Mouse (Mus musculus) heart, embryonic 10.5 days (tissue): ENCODE data around the gene Pappa2. TPM values are rescaled to one million over a fixed set of nuclear protein-coding genes. Genes with fewer than 3 reads are reported as not detected.

ENCODE experiments used
- DNase-seq: peaks from one replicate; pipeline ENCODE4 v3.0.0-alpha.2; 2017; ENCODE audit warnings: low spot score
- H3K27ac ChIP-seq: fragments of 300-500 bp; sonication (generic); 2 replicates; pipeline ENCODE4 v1.5.1; 2016; ENCODE audit warnings: mild to moderate bottlenecking
- H3K27me3 ChIP-seq: fragments of 300-500 bp; sonication (generic); 2 replicates; pipeline ENCODE4 v1.6.1; 2016; ENCODE audit warnings: mild to moderate bottlenecking; ENCODE audit not compliant: poor library complexity, insufficient read depth, severe bottlenecking
- H3K36me3 ChIP-seq: fragments of 300-500 bp; sonication (generic); 2 replicates; pipeline ENCODE4 v1.6.1; 2016; ENCODE audit warnings: mild to moderate bottlenecking, moderate library complexity
- H3K4me1 ChIP-seq: fragments of 300-500 bp; sonication (generic); 2 replicates; pipeline ENCODE4 v1.6.1; 2016; ENCODE audit warnings: mild to moderate bottlenecking
- H3K4me3 ChIP-seq: fragments of 300-500 bp; sonication (generic); 2 replicates; pipeline ENCODE4 v1.5.1; 2016; ENCODE audit warnings: mild to moderate bottlenecking, moderate library complexity
- H3K9me3 ChIP-seq: fragments of 300-500 bp; sonication (generic); 2 replicates; pipeline ENCODE4 v1.6.1; 2016; ENCODE audit warnings: mild to moderate bottlenecking, moderate library complexity
- WGBS: fragments of 180-500 bp; shearing (Covaris S2); methylation state at CpG from one replicate; pipeline ENCODE4 v1.1.7; 2016; 5-methylcytosine and 5-hydroxymethylcytosine counted together
- polyA plus RNA-seq: library from polyadenylated mRNA; unstranded; fragments of >200 nt; fragmentation: Nextera tagmentation; extraction: Ambion mirVana; gene quantifications from 2 replicates; pipeline ENCODE4 v1.2.1, GENCODE M21; 2016

Gene Pappa2
- polyA plus RNA-seq, 1 experiment from 2014 or later, result not detected

DNA sequence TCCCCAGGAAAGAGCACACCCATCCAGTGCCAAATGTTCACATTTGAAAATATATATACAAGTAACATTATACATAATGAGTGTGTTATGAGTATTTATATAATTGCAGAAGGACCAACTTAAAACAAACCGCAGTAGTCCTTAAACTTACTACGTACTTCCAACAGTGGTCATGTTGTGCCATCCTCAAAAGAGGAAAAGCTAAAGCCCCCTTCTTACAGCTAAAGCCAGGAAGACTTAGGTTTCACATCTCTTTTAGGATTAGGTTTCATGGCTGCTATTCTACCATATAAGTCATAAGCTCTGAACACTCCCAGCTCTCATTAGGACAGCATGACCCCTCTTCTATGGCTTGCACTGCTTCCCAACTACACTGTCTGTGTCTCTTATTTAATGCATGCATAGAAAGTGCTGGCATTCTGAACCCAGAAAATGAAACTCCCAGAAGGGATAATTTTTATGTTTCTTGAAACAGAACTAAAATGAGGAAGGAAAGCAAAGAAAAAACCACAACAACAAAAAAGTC, 105.7 kb downstream of the Pappa2 start:
- no peaks in the 10 kb centered on the region for H3K36me3 ChIP-seq
- no peaks in the 10 kb centered on the region for H3K27me3 ChIP-seq
- H3K9me3 ChIP-seq, result no peaks in the 10 kb centered on the region
- no peak overlapping the region for H3K4me3 ChIP-seq
- no peaks in the 10 kb centered on the region for H3K4me1 ChIP-seq
- no peak for DNase-seq
- 92% methylated on average over 2 of the region's 2 CpGs for WGBS
- H3K27ac ChIP-seq, result no peak overlapping the region

DNA sequence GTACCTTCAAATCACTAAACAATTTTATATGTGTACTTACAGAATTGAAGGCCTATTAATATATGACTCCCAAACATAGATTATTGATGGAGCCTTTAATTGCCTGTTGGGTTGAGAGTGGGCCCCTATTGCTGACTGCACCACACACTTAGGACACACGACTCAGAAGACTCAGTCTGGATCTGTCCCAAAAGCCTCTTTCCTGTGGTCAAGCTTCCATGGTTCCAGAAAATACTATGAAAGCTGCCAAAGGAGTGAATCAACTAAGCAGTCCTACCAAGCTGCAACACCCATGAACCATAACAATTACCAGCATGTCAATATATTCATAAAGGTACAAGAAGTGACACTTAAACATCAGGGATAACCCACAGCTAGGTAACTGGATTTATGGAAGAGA, 106.7 kb downstream of the Pappa2 start:
- Histone ChIP-seq H3K36me3 (no peaks in the 10 kb centered on the region), H3K4me1 (no peaks in the 10 kb centered on the region), H3K9me3 (no peaks in the 10 kb centered on the region), H3K27ac (no peak overlapping the region), H3K4me3 (no peak overlapping the region), H3K27me3 (no peaks in the 10 kb centered on the region)
- no peak for DNase-seq
- WGBS, result 77% methylated on average over 1 of the region's 1 CpGs

GRCm38 (mm10) chr1:158871401-158871800, 108.9 kb downstream of the Pappa2 start:
- no peak for DNase-seq
- no peaks in the 10 kb centered on the region for H3K9me3 ChIP-seq
- no peak overlapping the region for H3K4me3 ChIP-seq
- H3K27me3 ChIP-seq, result no peaks in the 10 kb centered on the region
- H3K4me1 ChIP-seq, result no peaks in the 10 kb centered on the region
- no peaks in the 10 kb centered on the region for H3K36me3 ChIP-seq
- 83% methylated on average over 2 of the region's 2 CpGs for WGBS
- no peak overlapping the region for H3K27ac ChIP-seq

DNA sequence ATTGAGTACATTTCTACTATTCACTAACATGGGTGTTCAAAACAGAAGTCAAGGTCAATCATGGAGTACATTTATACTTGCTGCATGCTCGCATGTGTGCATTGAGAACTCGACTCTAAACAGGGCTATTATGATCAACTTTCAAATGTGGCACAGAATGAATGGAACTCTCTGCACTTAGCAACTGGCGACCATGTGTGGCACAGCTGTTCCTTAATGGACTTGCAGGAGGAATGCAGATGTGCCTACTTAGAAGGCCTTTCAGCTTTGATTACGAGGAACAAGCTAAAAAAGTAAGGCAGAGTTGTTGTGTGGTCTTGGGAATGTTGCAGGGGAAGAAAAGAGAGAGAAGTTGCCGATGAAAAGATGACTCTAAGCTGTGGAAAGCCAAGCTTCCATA, 120.1 kb downstream of the Pappa2 start:
- H3K4me1 ChIP-seq, result no peaks in the 10 kb centered on the region
- H3K27me3 ChIP-seq, result no peaks in the 10 kb centered on the region
- no peak for DNase-seq
- H3K36me3 ChIP-seq, result no peaks in the 10 kb centered on the region
- no peak overlapping the region for H3K4me3 ChIP-seq
- H3K9me3 ChIP-seq, result no peaks in the 10 kb centered on the region
- H3K27ac ChIP-seq, result no peak overlapping the region
- WGBS, result 76% methylated on average over 5 of the region's 5 CpGs

DNA sequence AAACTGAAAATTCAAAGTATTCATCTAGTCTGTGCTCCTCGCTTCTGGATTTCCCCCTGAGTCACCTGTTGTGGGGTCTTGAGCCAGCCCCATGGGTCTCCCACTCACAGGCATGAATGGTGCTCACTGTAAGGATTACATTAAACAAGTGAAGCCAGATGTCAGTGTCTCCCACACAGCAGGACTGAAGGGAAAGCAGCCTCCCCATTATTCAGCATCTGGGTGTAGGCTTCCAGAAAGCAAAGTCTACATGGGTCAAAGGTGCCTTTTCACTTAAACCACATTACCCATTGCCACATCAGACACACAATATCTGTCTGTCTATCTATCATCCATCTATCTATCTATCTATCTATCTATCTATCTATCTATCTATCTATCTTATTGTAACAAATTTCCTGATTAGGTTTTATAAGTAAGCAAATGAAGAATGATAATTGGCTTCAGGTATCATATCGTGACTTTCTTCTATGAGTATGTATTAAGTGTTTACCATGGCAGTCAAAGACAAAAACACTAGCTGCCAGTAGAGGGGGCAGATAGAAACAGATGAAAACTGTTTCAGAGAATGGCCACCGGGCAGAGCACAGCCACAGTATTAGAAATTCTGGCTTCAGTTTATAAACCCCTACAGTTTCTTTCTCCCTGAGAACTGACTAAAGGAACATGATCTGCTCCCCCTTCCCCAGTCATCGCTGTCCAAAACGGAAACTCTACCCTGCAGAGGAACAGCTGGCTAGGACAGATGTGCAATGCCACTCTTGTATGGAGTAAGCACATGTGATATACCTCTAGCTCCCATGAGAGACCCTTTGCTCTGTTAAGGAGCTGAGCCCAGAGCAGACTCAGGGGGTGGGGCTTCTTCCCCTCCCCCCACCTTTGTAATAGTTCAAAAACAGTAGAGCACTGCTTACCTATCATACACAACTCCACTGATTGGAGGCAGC, 126.1 kb downstream of the Pappa2 start:
- no peak for DNase-seq

DNA sequence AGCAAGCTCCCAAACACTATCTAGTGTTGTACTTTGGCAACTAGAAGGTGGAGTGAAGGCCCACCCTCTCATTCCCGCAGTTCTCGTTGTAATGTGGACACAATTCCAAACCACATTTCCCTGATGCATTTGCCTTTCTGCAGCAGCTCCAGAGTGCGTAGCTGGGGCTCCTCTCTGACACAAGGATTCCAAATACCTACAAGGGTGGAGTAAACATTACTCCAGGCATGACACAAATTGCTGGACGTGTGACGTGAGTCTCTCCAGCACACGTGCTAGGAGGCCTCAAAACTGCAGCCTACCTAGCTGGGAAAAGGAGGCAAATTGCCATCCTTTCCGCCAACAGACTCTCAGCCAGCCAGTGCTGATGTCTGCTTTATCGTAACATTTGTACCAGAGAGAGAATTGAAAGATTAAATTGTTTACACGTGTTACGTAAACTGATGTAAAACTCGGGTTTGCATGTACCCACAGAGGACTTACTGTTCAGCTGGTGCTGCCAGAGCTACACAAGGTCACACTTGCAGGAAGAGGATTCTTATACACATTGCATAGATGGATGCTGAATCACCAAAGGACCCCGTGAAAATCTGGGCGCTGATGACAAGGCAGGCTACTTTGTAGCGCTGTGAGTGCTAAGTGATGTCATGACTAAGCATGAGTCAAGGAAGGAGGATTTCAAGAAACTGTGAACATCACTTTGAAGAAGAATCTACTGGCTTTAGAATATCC, 127.3 kb downstream of the Pappa2 start:
- Histone ChIP-seq H3K27me3 (no peaks in the 10 kb centered on the region), H3K4me3 (no peak overlapping the region), H3K9me3 (no peaks in the 10 kb centered on the region), H3K27ac (no peak overlapping the region), H3K4me1 (no peaks in the 10 kb centered on the region), H3K36me3 (no peaks in the 10 kb centered on the region)
- no peak for DNase-seq
- 77% methylated on average over 14 of the region's 14 CpGs for WGBS

More for the DNA sequence above, 126.1 kb downstream of the Pappa2 start:
- WGBS, result 60% methylated on average over 5 of the region's 5 CpGs
- Histone ChIP-seq H3K27me3 (no peaks in the 10 kb centered on the region), H3K27ac (no peak overlapping the region), H3K4me1 (no peaks in the 10 kb centered on the region), H3K4me3 (no peak overlapping the region), H3K9me3 (no peaks in the 10 kb centered on the region), H3K36me3 (no peaks in the 10 kb centered on the region)

DNA sequence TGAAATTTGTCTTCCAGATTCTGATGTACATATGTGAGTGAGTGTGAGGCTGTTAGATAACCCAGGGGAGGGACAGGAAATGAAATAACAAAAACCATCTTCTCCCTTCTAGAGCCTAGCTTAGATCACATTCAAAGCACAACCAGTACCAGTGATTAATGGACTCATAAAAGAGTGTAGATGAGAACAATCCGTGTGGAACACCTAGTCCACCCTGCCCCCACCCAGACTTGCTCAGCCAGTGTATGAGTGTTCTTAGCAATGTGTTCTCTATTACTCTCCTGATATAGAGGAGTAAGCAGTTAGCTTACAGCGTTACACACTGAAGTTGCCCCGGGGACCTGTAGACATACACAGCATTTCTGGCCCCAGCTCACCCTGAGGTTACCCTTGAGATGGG, 129.8 kb downstream of the Pappa2 start:
- H3K36me3 ChIP-seq, result no peaks in the 10 kb centered on the region
- no peaks in the 10 kb centered on the region for H3K4me1 ChIP-seq
- H3K9me3 ChIP-seq, result no peaks in the 10 kb centered on the region
- WGBS, result 73% methylated on average over 3 of the region's 3 CpGs
- H3K4me3 ChIP-seq, result no peak overlapping the region
- H3K27ac ChIP-seq, result no peak overlapping the region
- no peak for DNase-seq
- no peaks in the 10 kb centered on the region for H3K27me3 ChIP-seq

- Histone ChIP-seq H3K9me3 (no peaks in the 10 kb centered on the region), H3K27me3 (no peaks in the 10 kb centered on the region), H3K36me3 (no peaks in the 10 kb centered on the region), H3K4me3 (no peak overlapping the region), H3K27ac (no peak overlapping the region), H3K4me1 (no peaks in the 10 kb centered on the region)
- DNase-seq, result no peak
- 63% methylated on average over 10 of the region's 10 CpGs for WGBS
Observed at GRCm38 (mm10) chr1:158844604-158845003, 135.7 kb downstream of the Pappa2 start.

GRCm38 (mm10) chr1:158837151-158837550, 143.1 kb downstream of the Pappa2 start:
- Histone ChIP-seq H3K4me3 (no peak overlapping the region), H3K27me3 (no peaks in the 10 kb centered on the region), H3K9me3 (no peaks in the 10 kb centered on the region), H3K4me1 (no peaks in the 10 kb centered on the region), H3K27ac (no peak overlapping the region), H3K36me3 (no peaks in the 10 kb centered on the region)
- no peak for DNase-seq
- WGBS, result 80% methylated on average over 4 of the region's 4 CpGs

DNA sequence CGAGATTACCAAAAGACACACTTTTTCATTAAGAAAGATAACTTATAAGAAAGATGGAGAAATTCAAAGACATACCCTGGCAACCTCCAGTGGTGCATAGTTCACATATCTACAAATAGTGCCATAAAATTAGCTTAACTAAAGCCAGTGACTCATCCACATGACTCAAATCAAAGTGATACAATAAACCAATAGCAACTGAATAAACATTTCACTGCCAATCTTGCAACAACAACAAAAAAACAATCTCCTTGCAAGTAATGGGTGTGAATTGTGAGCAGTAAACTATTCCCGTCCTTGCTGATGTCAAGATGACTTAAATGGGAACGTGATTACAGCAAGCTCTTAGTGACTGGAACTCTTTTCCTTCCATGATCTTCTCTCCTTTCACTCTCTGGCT, 150.1 kb downstream of the Pappa2 start:
- H3K36me3 ChIP-seq, result no peaks in the 10 kb centered on the region

GRCm38 (mm10) chr1:158827931-158828330, 152.4 kb downstream of the Pappa2 start:
- Histone ChIP-seq H3K27me3 (no peaks in the 10 kb centered on the region), H3K36me3 (no peaks in the 10 kb centered on the region)
- no peak for DNase-seq

More for the DNA sequence above, 150.1 kb downstream of the Pappa2 start:
- Histone ChIP-seq H3K4me1 (no peaks in the 10 kb centered on the region), H3K27me3 (no peaks in the 10 kb centered on the region), H3K4me3 (no peak overlapping the region), H3K9me3 (no peaks in the 10 kb centered on the region), H3K27ac (no peak overlapping the region)
- WGBS, result 68% methylated on average over 3 of the region's 3 CpGs
- DNase-seq, result no peak

DNA sequence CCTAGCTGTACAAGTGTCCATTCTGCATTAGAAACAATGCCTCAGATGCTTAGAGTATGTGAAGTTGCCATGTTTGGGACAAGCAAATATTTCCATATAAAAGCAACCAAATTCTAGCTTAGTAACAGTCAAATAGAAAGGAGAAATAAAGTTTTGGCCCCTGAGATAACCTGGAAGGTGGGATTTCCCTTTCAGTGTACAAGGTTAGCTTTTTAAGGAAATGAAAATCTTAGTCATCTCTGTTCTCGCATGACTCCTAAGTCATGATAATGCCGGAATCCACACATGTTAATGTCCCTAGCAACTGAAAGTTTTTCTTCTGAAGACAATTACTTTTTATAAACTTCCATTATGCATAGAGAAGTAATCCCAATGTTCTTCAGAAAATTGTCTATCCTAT, 160.6 kb downstream of the Pappa2 start:
- Histone ChIP-seq H3K27ac (no peak overlapping the region), H3K9me3 (no peaks in the 10 kb centered on the region), H3K4me3 (no peak overlapping the region), H3K36me3 (no peaks in the 10 kb centered on the region), H3K4me1 (no peaks in the 10 kb centered on the region), H3K27me3 (no peaks in the 10 kb centered on the region)
- DNase-seq, result no peak
- 89% methylated on average over 2 of the region's 2 CpGs for WGBS

More at GRCm38 (mm10) chr1:158827931-158828330, 152.4 kb downstream of the Pappa2 start:
- no peaks in the 10 kb centered on the region for H3K4me1 ChIP-seq
- H3K4me3 ChIP-seq, result no peak overlapping the region
- no peaks in the 10 kb centered on the region for H3K9me3 ChIP-seq
- no peak overlapping the region for H3K27ac ChIP-seq

DNA sequence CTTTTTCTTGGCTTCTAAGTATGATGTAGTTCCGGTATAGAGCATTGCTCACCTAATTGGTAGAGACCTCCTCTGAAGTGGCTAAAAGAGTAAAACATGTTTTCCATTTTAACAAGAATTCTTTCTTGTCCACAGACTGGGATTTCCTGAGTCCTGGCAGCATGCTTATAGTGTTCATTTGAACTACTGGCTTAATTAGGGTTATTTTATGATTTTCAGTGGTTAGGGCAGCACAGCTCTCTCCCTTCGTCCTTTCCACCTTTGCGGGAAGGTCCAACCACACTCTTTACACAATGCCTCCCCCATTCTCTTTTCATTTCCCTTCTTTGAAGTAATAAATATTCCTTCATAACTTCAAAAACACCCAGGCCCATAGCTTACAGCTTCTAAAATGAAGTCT, 163.8 kb downstream of the Pappa2 start:
- WGBS, result 88% methylated on average over 3 of the region's 3 CpGs
- H3K4me1 ChIP-seq, result no peaks in the 10 kb centered on the region

More for the DNA sequence above, 163.8 kb downstream of the Pappa2 start:
- Histone ChIP-seq H3K36me3 (no peaks in the 10 kb centered on the region), H3K9me3 (no peaks in the 10 kb centered on the region), H3K27ac (no peak overlapping the region), H3K27me3 (no peaks in the 10 kb centered on the region), H3K4me3 (no peak overlapping the region)
- DNase-seq, result no peak
